ENCODE assay signal across 8 mouse cellular contexts in the genomic region with DNA sequence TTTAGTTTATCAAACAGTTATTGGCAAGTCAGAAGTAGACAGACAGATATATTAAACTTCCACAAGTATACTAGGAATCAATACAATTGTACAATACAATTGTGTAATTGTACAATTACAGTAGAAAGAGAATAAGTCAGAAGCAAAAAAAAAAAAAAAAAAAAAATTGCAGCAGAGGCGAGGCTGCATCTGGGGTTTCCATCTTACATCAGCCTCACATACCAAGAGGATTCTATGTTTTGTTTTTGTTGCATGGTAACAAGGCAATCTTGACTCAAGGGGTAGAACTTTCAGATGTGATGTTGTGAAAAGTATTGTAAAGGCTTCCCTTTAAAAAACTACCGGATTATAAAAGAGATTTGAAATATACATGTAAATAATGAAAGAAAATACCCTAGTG. TPM values are rescaled to one million over a fixed set of nuclear protein-coding genes. Genes with fewer than 3 reads are reported as not detected.
DNase-seq lines count a peak whose midpoint lies in the region; ATAC-seq and TF ChIP-seq lines count a peak whose summit lies in the region.

No protein-coding gene starts in this region.

- H3K9me3 ChIP-seq in hindbrain, postnatal 0 days (ENCODE audit: low read length), result no peaks in the 10 kb centered on the region
- no peaks in the 10 kb centered on the region for H3K9me3 ChIP-seq in hindbrain, embryonic 13.5 days
- no peaks in the 10 kb centered on the region for H3K9me3 ChIP-seq in embryonic facial prominence, embryonic 14.5 days (ENCODE audit: control insufficient read depth, low read length)

- no peak overlapping the region for H3K27ac ChIP-seq in hindbrain, postnatal 0 days
- H3K27ac ChIP-seq in hindbrain, embryonic 13.5 days, result no peak overlapping the region
- H3K27ac ChIP-seq in embryonic facial prominence, embryonic 14.5 days (replicated peaks; ENCODE audit: low read depth, low read length), result no peak overlapping the region

- no peak overlapping the region for H3K9ac ChIP-seq in hindbrain, postnatal 0 days (replicated peaks; ENCODE audit: low read length)
- no peak overlapping the region for H3K9ac ChIP-seq in hindbrain, embryonic 13.5 days
- H3K9ac ChIP-seq in embryonic facial prominence, embryonic 14.5 days (ENCODE audit: low read depth, low read length), result no peak overlapping the region

- H3K4me1 ChIP-seq in hindbrain, postnatal 0 days (ENCODE audit: insufficient read depth, low read length), result no peaks in the 10 kb centered on the region
- H3K4me1 ChIP-seq in hindbrain, embryonic 13.5 days (replicated peaks), result peaks cover 15% of the 10 kb centered on the region
- peaks cover 4% of the 10 kb centered on the region; the same call in 1 of the 2 replicates for H3K4me1 ChIP-seq in embryonic facial prominence, embryonic 14.5 days (ENCODE audit: control insufficient read depth, insufficient read depth, low read length)

- no peak for TF ChIP-seq CTCF in hindbrain, postnatal 0 days (IDR thresholded peaks at IDR 0.05; ENCODE audit: low read depth)

- H3K27me3 ChIP-seq in hindbrain, postnatal 0 days (ENCODE audit: insufficient read depth, low read length), result no peaks in the 10 kb centered on the region
- H3K27me3 ChIP-seq in hindbrain, embryonic 13.5 days, result no peaks in the 10 kb centered on the region
- H3K27me3 ChIP-seq in embryonic facial prominence, embryonic 14.5 days (replicated peaks; ENCODE audit: control insufficient read depth, insufficient read depth, low read length), result no peaks in the 10 kb centered on the region

- peak overlapping the region; percentile 87; the same call in 1 of the 2 replicates for H3K4me3 ChIP-seq in hindbrain, postnatal 0 days (ENCODE audit: low read length)
- H3K4me3 ChIP-seq in hindbrain, embryonic 13.5 days, result no peak overlapping the region
- H3K4me3 ChIP-seq in embryonic facial prominence, embryonic 14.5 days (ENCODE audit: low read depth, low read length), result peak overlapping the region; percentile 87; the same call in 1 of the 2 replicates

- peak overlapping the region; percentile 73; the same call in 1 of the 2 replicates for H3K4me2 ChIP-seq in hindbrain, postnatal 0 days (ENCODE audit: low read depth, low read length)
- no peak overlapping the region for H3K4me2 ChIP-seq in hindbrain, embryonic 13.5 days
- H3K4me2 ChIP-seq in embryonic facial prominence, embryonic 14.5 days (ENCODE audit: low read depth, low read length), result no peak overlapping the region

- no peak for ATAC-seq in CD4-positive, CD25-positive, alpha-beta regulatory T cell, adult 4 months
- no peak for ATAC-seq in hindbrain, postnatal 0 days
- no peak for ATAC-seq in hindbrain, embryonic 13.5 days (ENCODE audit: low FRiP score)
- ATAC-seq in embryonic facial prominence, embryonic 14.5 days (ENCODE audit: low read depth), result no peak

- DNase-seq in CD4-positive, CD25-positive, alpha-beta regulatory T cell, adult 2 months (ENCODE audit: low read depth, low spot score), result peak; percentile 43
- no peak for DNase-seq in hindbrain, postnatal 0 days (ENCODE audit: low spot score)
- DNase-seq in CD4-positive helper T cell, adult 2 months (ENCODE audit: low read depth, low spot score), result peak; percentile 32
- DNase-seq in embryonic facial prominence, embryonic 14.5 days (ENCODE audit: low spot score), result peak; percentile 35
- no peak for DNase-seq in adrenal gland, postnatal 4 days (ENCODE audit: low spot score in 2 of 2)
- no peak for DNase-seq in thymus, postnatal 0 days (ENCODE audit: low spot score)

- WGBS in hindbrain, postnatal 0 days, result 32% methylated on average over 2 of the region's 2 CpGs
- 49% methylated on average over 2 of the region's 2 CpGs for WGBS in hindbrain, embryonic 13.5 days
- 35% methylated on average over 2 of the region's 2 CpGs for WGBS in embryonic facial prominence, embryonic 14.5 days

- no peaks in the 10 kb centered on the region for H3K36me3 ChIP-seq in hindbrain, postnatal 0 days (ENCODE audit: insufficient read depth, low read length)
- no peaks in the 10 kb centered on the region for H3K36me3 ChIP-seq in hindbrain, embryonic 13.5 days
- H3K36me3 ChIP-seq in embryonic facial prominence, embryonic 14.5 days (ENCODE audit: control insufficient read depth, insufficient read depth, low read length), result no peaks in the 10 kb centered on the region

RNA-seq across cellular contexts. Expression of a gene that starts 0.5 kb away (rescaled TPM):
- polyA plus RNA-seq in CD4-positive, CD25-positive, alpha-beta regulatory T cell, adult 4 months (2017; shearing (Covaris generic)), result 1 to 10 TPM; 6.2 to 9.6 TPM
- 26.9 and 31.5 TPM in 2 replicates for total RNA-seq in hindbrain, postnatal 0 days (2014; rRNA removed)
- 13.7 and 14.3 TPM in 2 replicates for polyA plus RNA-seq in hindbrain, postnatal 0 days (2015; fragmentation: Nextera tagmentation; extraction: Ambion mirVana)
- 16.7 and 17.4 TPM in 2 replicates for polyA plus RNA-seq in hindbrain, embryonic 13.5 days (2015; fragmentation: Nextera tagmentation; extraction: Ambion mirVana)
- 14.4 and 15.4 TPM in 2 replicates for polyA plus RNA-seq in embryonic facial prominence, embryonic 14.5 days (2014; fragmentation: Nextera tagmentation; extraction: Ambion mirVana)
- total RNA-seq in adrenal gland, postnatal 4 days (2021), result 10 to 100 TPM; 29.5 to 34.6 TPM
- polyA plus RNA-seq in thymus, postnatal 0 days (2015; fragmentation: Nextera tagmentation; extraction: Ambion mirVana), result 6.4 and 6.8 TPM in 2 replicates

Comparison
In these comparisons a context has a peak if more than half of its experiments do, and no peak if none do; other contexts are left out.
1. DNase-seq: peak in CD4-positive, CD25-positive, alpha-beta regulatory T cell, adult 2 months (single experiment), CD4-positive helper T cell, adult 2 months (single experiment) and embryonic facial prominence, embryonic 14.5 days (single experiment); none in hindbrain, postnatal 0 days (single experiment), adrenal gland, postnatal 4 days (0 of 2) and thymus, postnatal 0 days (single experiment).